Mouse (Mus musculus) limb, embryonic 13.5 days (tissue): ENCODE results near the gene Parpbp. TPM values are rescaled to one million over a fixed set of nuclear protein-coding genes. Genes with fewer than 3 reads are reported as not detected.

ENCODE experiments used
- ATAC-seq: fragments of 200-750 bp; cut with Nextera tagmentation; 2 replicates; pipeline ENCODE4 v1.8.0; 2017; ENCODE audit warnings: low read depth, moderate number of reproducible peaks, moderate TSS enrichment; ENCODE audit not compliant: low FRiP score
- H3K27ac ChIP-seq: fragments of 300-500 bp; sonication (generic); 2 replicates; pipeline ENCODE4 v1.5.1; 2015; ENCODE audit warnings: inconsistent platforms, mild to moderate bottlenecking, moderate library complexity
- H3K27me3 ChIP-seq: fragments of 300-500 bp; sonication (generic); 2 replicates; pipeline ENCODE4 v1.6.1; 2015; ENCODE audit warnings: mild to moderate bottlenecking, inconsistent platforms
- H3K36me3 ChIP-seq: fragments of 300-500 bp; sonication (generic); 2 replicates; pipeline ENCODE4 v1.6.1; 2015; ENCODE audit warnings: inconsistent platforms, mild to moderate bottlenecking, moderate library complexity
- H3K4me1 ChIP-seq: fragments of 300-500 bp; sonication (generic); 2 replicates; pipeline ENCODE4 v1.6.1; 2015; ENCODE audit warnings: inconsistent platforms
- H3K4me2 ChIP-seq: fragments of 300-500 bp; sonication (generic); replicated peaks from 2 replicates; pipeline ENCODE4 v1.6.1; 2015; ENCODE audit warnings: inconsistent platforms, mild to moderate bottlenecking, moderate library complexity
- H3K4me3 ChIP-seq: fragments of 300-500 bp; sonication (generic); 2 replicates; pipeline ENCODE4 v1.5.1; 2015; ENCODE audit warnings: moderate library complexity, mild to moderate bottlenecking, inconsistent platforms
- H3K9ac ChIP-seq: fragments of 300-500 bp; sonication (generic); 2 replicates; pipeline ENCODE4 v1.6.1; 2015; ENCODE audit warnings: mild to moderate bottlenecking, inconsistent platforms
- H3K9me3 ChIP-seq: fragments of 300-500 bp; sonication (generic); 2 replicates; pipeline ENCODE4 v1.6.1; 2016; ENCODE audit warnings: inconsistent platforms
- WGBS: fragments of 180-500 bp; shearing (Covaris S2); methylation state at CpG from one replicate; pipeline ENCODE4 v1.1.7; 2015; 5-methylcytosine and 5-hydroxymethylcytosine counted together
- polyA plus RNA-seq: library from polyadenylated mRNA; unstranded; fragments of >200 nt; fragmentation: Nextera tagmentation; extraction: Ambion mirVana; gene quantifications from 2 replicates; pipeline ENCODE4 v1.2.1, GENCODE M21; 2015

Parpbp gene
- polyA plus RNA-seq, 1 experiment from 2014 or later: 10.0 TPM

DNA sequence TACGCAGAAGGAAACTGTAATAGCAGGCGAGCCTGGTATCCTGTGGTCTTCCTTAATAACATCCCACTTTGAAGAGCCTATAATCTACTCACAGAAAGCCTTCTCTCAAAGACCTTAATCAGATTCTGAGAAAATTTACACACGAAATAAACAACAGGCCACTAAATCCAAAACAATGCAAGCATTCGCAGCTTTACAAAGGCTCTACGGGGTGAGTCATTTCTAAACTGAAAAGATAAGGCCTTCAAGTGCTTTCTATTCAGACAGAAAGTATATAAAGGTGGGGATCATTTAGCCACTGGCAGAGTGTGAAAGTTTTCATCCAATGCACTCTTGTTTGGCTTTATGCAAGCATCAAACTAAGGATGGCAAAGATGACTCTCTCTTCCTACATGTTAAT, 56.0 kb downstream of the Parpbp start, which contains the start of gene Pmch:
Gene Pmch (plus strand): TSS at position 301 of the 400 bp plus-strand sequence.
- Histone ChIP-seq H3K4me3 (no peak within 1 kb of the TSS), H3K27me3 (no peaks in the 10 kb centered on the region), H3K9ac (no peak within 1 kb of the TSS), H3K27ac (no peak within 1 kb of the TSS), H3K9me3 (no peaks in the 10 kb centered on the region), H3K4me2 (no peak within 1 kb of the TSS), H3K4me1 (no peaks in the 10 kb centered on the region), H3K36me3 (peaks cover 4% of the 10 kb centered on the region; the same call in 1 of the 2 replicates)
- no peak for ATAC-seq
- 85% methylated on average over 5 of the region's 5 CpGs for WGBS

DNA sequence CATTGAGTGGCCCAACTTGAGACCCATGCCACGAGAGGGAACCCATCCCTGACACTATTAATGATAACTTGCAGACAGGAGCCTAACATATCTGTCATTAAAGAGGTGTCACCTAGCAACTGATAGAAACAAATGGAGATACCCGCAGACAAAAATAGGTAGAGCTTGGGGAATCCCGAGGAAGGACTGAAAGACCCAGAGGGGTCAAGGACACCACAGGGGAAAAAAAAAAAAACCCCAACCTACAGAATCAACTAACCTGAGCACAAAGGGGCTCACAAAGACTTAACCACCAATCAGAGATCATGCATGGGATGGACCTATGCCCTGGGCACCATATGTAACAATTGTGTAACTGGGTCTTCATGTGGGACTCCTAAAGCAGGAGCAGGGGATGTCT, 79.4 kb downstream of the Parpbp start:
- Histone ChIP-seq H3K4me3 (no peak overlapping the region), H3K36me3 (no peaks in the 10 kb centered on the region), H3K27ac (no peak overlapping the region), H3K4me2 (no peak overlapping the region), H3K27me3 (no peaks in the 10 kb centered on the region), H3K9me3 (no peaks in the 10 kb centered on the region), H3K4me1 (0 out of 2 replicates have a peak, but pooled peaks cover 3% of the 10 kb centered on the region), H3K9ac (no peak overlapping the region)
- 85% methylated on average over 3 of the region's 3 CpGs for WGBS
- no peak for ATAC-seq

DNA sequence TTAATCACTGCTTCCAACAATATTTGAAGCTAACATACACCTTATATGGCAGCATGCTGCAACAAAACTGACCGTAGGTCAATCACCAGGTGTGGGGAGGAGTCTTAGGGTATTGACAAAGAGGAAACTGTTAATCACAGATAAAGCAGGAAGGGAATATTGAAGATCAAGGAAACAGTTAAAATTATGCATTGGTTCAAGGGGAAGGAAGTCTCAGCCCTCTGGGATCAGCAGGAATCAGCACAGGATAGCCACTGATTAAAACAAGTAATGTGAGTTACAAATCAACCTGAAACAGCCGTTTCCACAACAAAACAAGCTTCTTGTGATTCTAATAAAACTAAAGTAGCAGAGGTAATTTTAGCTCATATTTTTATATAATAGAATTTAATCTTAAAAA, 81.9 kb downstream of the Parpbp start:
- no peaks in the 10 kb centered on the region for H3K9me3 ChIP-seq
- H3K27me3 ChIP-seq: no peaks in the 10 kb centered on the region
- no peak overlapping the region for H3K9ac ChIP-seq
- no peak overlapping the region for H3K4me2 ChIP-seq
- no peak overlapping the region for H3K27ac ChIP-seq
- 36% methylated on average over 2 of the region's 2 CpGs for WGBS
- no peaks in the 10 kb centered on the region for H3K36me3 ChIP-seq
- no peak overlapping the region for H3K4me3 ChIP-seq
- ATAC-seq: no peak
- H3K4me1 ChIP-seq: 0 out of 2 replicates have a peak, but pooled peaks cover 3% of the 10 kb centered on the region

DNA sequence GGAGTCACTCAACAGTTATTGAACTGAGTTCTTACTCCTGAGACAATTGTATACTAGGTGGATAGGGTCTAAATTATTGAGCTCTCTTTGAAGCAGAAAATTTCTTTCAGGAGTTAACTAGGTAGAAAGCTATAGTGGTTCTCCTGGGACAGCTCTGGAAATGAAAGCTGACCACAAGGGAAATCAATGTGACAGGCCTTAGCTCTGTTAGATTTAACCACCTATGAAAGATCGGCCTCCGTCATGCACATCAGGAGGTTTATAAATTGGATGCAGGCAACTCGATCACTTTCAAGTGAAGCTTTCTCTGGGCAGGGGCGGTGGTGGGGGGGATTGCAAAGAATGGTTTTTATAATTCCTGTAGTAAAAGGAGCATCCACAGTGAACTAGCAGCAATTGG, 83.3 kb downstream of the Parpbp start:
- ATAC-seq: no peak
- no peaks in the 10 kb centered on the region for H3K27me3 ChIP-seq
- 22% methylated on average over 4 of the region's 4 CpGs for WGBS

DNA sequence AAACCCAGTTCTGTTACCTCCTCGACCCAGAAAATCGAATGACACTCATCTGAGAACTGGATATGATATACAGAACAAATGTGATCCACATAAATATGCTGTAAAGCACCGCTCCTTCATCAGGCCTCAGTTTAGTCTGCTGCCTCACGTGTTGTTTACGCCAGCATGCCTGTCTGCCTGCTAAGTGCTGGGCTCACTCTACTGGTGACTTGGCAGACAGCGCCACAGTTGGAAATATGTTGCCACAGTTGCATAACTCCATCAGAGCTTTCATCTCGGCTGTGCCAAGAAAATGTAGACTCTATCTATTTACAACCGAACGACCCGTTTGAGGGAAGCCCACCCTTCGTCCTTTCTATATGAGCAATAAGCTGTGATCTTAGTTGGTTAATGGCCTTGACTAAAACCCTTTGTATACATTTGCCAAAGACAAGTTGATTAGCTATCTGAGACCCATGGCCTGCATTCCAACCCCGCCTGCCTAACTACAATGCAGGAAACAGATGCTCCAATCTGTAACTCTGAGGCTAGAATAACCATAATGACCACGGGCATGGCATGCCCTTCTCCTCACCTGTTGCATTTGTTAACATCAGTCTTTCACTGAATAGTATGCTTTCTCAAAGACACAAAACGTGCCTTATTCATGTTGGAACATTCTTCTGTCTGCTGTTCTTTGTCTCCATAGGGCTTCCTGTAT, 89.6 kb downstream of the Parpbp start:
- Histone ChIP-seq H3K36me3 (no peaks in the 10 kb centered on the region), H3K4me3 (no peak overlapping the region), H3K9ac (no peak overlapping the region), H3K9me3 (no peaks in the 10 kb centered on the region), H3K27me3 (no peaks in the 10 kb centered on the region), H3K27ac (no peak overlapping the region), H3K4me1 (no peaks in the 10 kb centered on the region), H3K4me2 (no peak overlapping the region)
- ATAC-seq: peak; percentile 67; the same call in 1 of the 2 replicates
- WGBS: 62% methylated on average over 14 of the region's 14 CpGs

More for the DNA sequence above, 83.3 kb downstream of the Parpbp start:
- no peak overlapping the region for H3K4me3 ChIP-seq
- H3K9ac ChIP-seq: no peak overlapping the region
- no peaks in the 10 kb centered on the region for H3K9me3 ChIP-seq
- H3K27ac ChIP-seq: no peak overlapping the region
- no peak overlapping the region for H3K4me2 ChIP-seq
- no peaks in the 10 kb centered on the region for H3K36me3 ChIP-seq
- 0 out of 2 replicates have a peak, but pooled peaks cover 3% of the 10 kb centered on the region for H3K4me1 ChIP-seq

DNA sequence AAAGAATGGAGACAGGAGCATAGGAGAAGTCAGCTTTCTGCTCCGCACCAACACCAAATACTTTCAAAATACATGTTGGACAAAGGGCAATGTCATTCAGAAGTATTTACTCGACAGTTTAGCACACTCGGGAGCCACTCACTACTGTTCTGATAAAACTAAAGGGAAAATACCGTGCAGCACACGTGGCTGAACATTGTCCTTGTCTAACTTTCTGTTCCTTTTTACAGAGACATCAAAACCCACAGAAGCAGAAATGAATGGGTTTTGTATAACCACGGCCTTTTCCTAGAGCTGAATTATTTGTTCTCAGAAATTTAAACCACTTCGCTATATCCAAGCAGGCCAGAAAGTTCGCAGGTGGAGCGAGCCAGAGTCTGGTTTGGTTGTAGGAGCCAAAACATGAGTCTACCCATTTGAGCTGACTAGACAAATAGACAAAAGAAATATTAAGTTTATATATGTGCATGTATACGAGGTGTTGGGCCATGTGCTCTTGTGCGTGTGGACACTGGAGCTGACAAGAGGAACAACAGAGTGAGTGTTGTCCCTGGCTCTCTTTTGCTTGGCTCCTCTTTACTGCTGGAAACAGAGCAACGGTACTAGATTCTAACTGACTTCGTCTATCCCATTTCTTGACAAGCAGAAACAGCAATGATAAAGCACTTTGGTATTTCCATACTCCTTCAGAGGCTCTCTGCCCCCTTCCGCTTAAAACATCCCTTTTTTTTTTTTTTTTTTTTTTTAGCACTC, 92.3 kb downstream of the Parpbp start:
- WGBS: 78% methylated on average over 14 of the region's 14 CpGs
- ATAC-seq: no peak
- H3K4me3 ChIP-seq: no peak overlapping the region
- H3K36me3 ChIP-seq: no peaks in the 10 kb centered on the region
- H3K4me1 ChIP-seq: no peaks in the 10 kb centered on the region
- no peaks in the 10 kb centered on the region for H3K9me3 ChIP-seq
- no peak overlapping the region for H3K9ac ChIP-seq
- H3K27ac ChIP-seq: no peak overlapping the region
- H3K27me3 ChIP-seq: no peaks in the 10 kb centered on the region
- H3K4me2 ChIP-seq: no peak overlapping the region

DNA sequence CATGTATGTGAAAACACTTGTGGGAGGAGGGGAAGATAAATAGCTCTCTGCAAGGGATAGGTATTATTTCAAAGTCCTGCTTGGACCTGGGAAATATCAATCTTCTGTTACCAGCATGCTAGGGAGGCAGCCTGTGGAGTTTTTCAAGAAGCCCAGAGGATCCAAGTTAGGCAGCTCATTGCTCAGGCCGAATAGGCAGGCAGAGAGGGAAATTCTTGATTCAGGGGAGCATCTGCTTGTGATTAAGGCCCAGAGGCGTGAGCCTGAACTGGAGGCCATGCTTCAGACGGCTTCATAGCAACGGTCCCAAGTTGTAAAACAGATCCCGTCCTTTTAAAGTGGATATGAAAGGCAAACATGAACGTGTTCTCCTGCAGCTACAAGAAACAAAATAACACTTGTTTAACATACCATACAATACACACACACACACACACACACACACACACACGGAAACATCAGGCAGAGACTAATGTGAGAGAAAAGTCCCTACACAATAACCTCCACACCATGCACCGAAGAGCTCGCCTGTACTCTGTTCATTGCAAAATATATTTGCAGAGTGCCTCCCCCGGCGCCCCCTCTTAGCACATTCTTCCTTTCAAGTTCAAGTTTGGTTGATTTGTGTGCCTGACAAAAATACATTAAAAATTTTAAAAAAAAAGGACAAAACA, 100.5 kb downstream of the Parpbp start:
- H3K27me3 ChIP-seq: no peaks in the 10 kb centered on the region
- peaks cover 31% of the 10 kb centered on the region for H3K4me1 ChIP-seq
- no peaks in the 10 kb centered on the region for H3K9me3 ChIP-seq
- H3K9ac ChIP-seq: no peak overlapping the region
- WGBS: 14% methylated on average over 11 of the region's 11 CpGs
- H3K27ac ChIP-seq: peak overlapping the region; percentile 79
- no peaks in the 10 kb centered on the region for H3K36me3 ChIP-seq
- ATAC-seq: peak; percentile 96
- H3K4me2 ChIP-seq: no peak overlapping the region; the same call in 1 of the 2 replicates
- no peak overlapping the region for H3K4me3 ChIP-seq

DNA sequence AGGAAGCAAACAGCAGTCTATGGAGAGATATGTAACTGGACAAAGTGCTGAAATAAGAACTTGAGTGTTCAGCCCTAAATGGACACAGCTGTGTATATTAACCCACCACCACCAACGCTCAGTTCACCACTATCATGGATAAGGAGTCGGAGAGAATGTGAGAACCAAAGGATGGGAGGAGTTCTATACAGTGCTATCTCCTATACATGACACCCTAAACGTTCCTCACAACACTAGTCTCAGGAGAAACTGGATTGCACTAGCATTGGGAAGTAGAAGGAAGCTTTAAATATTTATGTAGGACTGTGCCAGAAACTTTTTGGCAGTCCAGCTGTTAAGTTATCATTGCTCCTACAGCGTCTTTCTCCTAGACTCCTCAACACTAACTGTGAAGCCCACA, 102.4 kb downstream of the Parpbp start:
- no peaks in the 10 kb centered on the region for H3K36me3 ChIP-seq
- H3K27ac ChIP-seq: peak overlapping the region; percentile 33; the same call in 1 of the 2 replicates
- H3K4me3 ChIP-seq: no peak overlapping the region
- H3K9me3 ChIP-seq: 0 out of 2 replicates have a peak, but pooled peaks cover 3% of the 10 kb centered on the region
- no peak overlapping the region for H3K9ac ChIP-seq
- ATAC-seq: no peak
- no peak overlapping the region for H3K4me2 ChIP-seq
- 65% methylated on average over 4 of the region's 4 CpGs for WGBS
- H3K27me3 ChIP-seq: no peaks in the 10 kb centered on the region
- peaks cover 31% of the 10 kb centered on the region for H3K4me1 ChIP-seq

Other genes starting within 250 kb of the Parpbp start
- 0.47 and 0.79 TPM in 2 replicates for gene Pmch, start 55.9 kb downstream of the Parpbp start, polyA plus RNA-seq
- 75.3 and 77.3 TPM in 2 replicates for gene Nup37, start 51 bp upstream of the Parpbp start, polyA plus RNA-seq
- gene Washc3, start 54.2 kb upstream of the Parpbp start, polyA plus RNA-seq: 52.2 and 54.0 TPM in 2 replicates
- gene Dram1, start 232.1 kb upstream of the Parpbp start, polyA plus RNA-seq: 0.83 and 1.0 TPM in 2 replicates
- gene Gnptab, start 232.2 kb upstream of the Parpbp start, polyA plus RNA-seq: 8.2 and 8.7 TPM in 2 replicates